In the genomic region with DNA sequence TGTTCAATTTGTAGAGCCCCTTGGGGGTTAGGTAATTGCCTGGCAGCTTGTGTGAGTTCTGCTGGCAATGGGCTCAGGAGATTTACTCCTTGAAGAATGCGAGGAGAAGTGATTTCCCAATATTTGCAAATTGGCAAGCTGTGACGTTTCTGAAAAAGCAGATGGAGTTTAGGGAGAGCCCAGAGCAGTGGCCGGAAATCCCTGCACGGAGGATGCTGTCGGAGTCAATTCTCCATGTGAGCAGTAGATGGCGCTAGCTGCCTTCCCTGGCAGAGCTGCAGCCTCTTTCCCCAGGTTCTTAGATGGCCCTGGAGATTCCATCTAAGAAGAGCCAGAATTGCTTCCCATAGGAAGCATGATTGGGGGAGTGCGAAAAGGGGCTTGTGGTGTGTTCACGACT, we compare ENCODE assay signal across 9 mouse cellular contexts. TPM values are rescaled to one million over a fixed set of nuclear protein-coding genes. Genes with fewer than 3 reads are reported as not detected.
DNase-seq lines count a peak whose midpoint lies in the region; ATAC-seq and TF ChIP-seq lines count a peak whose summit lies in the region.
"Had no signal": no experiment of that assay in that cellular context is flagged by ENCODE, and none has a peak within 500 bp of the region (broad histone marks: within the 10 kb centered on the region; RNA-seq: fewer than 3 reads in every experiment).

No protein-coding gene starts in this region.

- ATAC-seq in neural tube, embryonic 15.5 days (ENCODE audit: low FRiP score): peak; percentile 89

- H3K36me3 ChIP-seq in forebrain, embryonic 10.5 days (replicated peaks): no peaks in the 10 kb centered on the region
- H3K36me3 ChIP-seq in neural tube, embryonic 15.5 days: no peaks in the 10 kb centered on the region
- H3K36me3 ChIP-seq: liver, embryonic 13.5 days had no signal

- peak; percentile 95 for TF ChIP-seq CTCF in lung, adult 2 months (IDR thresholded peaks at IDR 0.05; ENCODE audit: insufficient read depth, low read length)

- intact Hi-C loops in heart, postnatal 25 days (cut with DNase I): loop anchor here (2.0 kb wide), 2 partner anchors 313 to 345 kb away; no protein-coding TSS in a partner anchor

- no peak overlapping the region for H3K9ac ChIP-seq in neural tube, embryonic 15.5 days (replicated peaks)
- H3K9ac ChIP-seq: liver, embryonic 13.5 days had no signal

- H3K4me1 ChIP-seq in forebrain, embryonic 10.5 days: peaks cover 23% of the 10 kb centered on the region
- no peaks in the 10 kb centered on the region for H3K4me1 ChIP-seq in lung, adult 2 months (ENCODE audit: control insufficient read depth, insufficient read depth, low read length)
- peaks cover 19% of the 10 kb centered on the region for H3K4me1 ChIP-seq in neural tube, embryonic 15.5 days
- H3K4me1 ChIP-seq: liver, embryonic 13.5 days had no signal

- DNase-seq in ES-CJ7 (ENCODE audit: low read depth, low spot score): peak; percentile 73
- peak; percentile 28 for DNase-seq in c-Kit-positive CD71-negative TER-119-negative erythroid progenitor cells, embryonic 14.5 days (ENCODE audit: low read depth)
- peak; percentile 74 for DNase-seq in forebrain, embryonic 10.5 days (ENCODE audit: extremely low spot score, low spot score)
- peak; percentile 71 for DNase-seq in heart, postnatal 25 days (ENCODE audit: low spot score)
- DNase-seq in kidney, postnatal 4 days: peak; percentile 77 to 80
- peak; percentile 54 for DNase-seq in lung, adult 2 months
- peak; percentile 55 for DNase-seq in thymus, postnatal 0 days (ENCODE audit: low spot score)
- DNase-seq: liver, embryonic 13.5 days had no signal

- no peaks in the 10 kb centered on the region for H3K9me3 ChIP-seq in forebrain, embryonic 10.5 days
- no peaks in the 10 kb centered on the region for H3K9me3 ChIP-seq in neural tube, embryonic 15.5 days (replicated peaks)
- H3K9me3 ChIP-seq: liver, embryonic 13.5 days had no signal

- H3K27ac ChIP-seq in forebrain, embryonic 10.5 days: no peak overlapping the region
- peak overlapping the region; percentile 38 for H3K27ac ChIP-seq in neural tube, embryonic 15.5 days (replicated peaks)
- H3K27ac ChIP-seq: liver, embryonic 13.5 days had no signal

- peak overlapping the region; percentile 44 for H3K4me2 ChIP-seq in neural tube, embryonic 15.5 days
- H3K4me2 ChIP-seq: liver, embryonic 13.5 days had no signal

- TF ChIP-seq POLR2A in lung, adult 2 months (IDR thresholded peaks at IDR 0.05; ENCODE audit: borderline replicate concordance, extremely low read depth, low read depth, low read length): no peak

- 5% methylated on average over 8 of the region's 8 CpGs for WGBS in forebrain, embryonic 10.5 days
- WGBS in lung, adult 2 months: 4% methylated on average over 8 of the region's 8 CpGs
- 3% methylated on average over 8 of the region's 8 CpGs for WGBS in neural tube, embryonic 15.5 days

- H3K4me3 ChIP-seq in forebrain, embryonic 10.5 days: no peak overlapping the region
- H3K4me3 ChIP-seq in lung, adult 2 months (replicated peaks; ENCODE audit: extremely low read depth, low read depth, low read length): no peak overlapping the region
- no peak overlapping the region for H3K4me3 ChIP-seq in neural tube, embryonic 15.5 days (replicated peaks)
- H3K4me3 ChIP-seq: liver, embryonic 13.5 days had no signal

- H3K27me3 ChIP-seq in forebrain, embryonic 10.5 days (ENCODE audit: poor library complexity, severe bottlenecking): peaks cover 15% of the 10 kb centered on the region
- no peaks in the 10 kb centered on the region for H3K27me3 ChIP-seq in neural tube, embryonic 15.5 days (replicated peaks)

RNA-seq across cellular contexts. Expression of a gene that starts 59.1 kb away (rescaled TPM):
- polyA plus RNA-seq in forebrain, embryonic 10.5 days (2016; fragmentation: Nextera tagmentation; extraction: Ambion mirVana): 68.0 and 72.6 TPM in 2 replicates
- 100 to 1,000 TPM in 1 of 2 experiments, 10 to 100 TPM in 1; 97.7 to 102 TPM for total RNA-seq in heart, postnatal 25 days (2021)
- 27.9 and 49.9 TPM in 2 replicates for polyA plus RNA-seq in lung, adult 2 months (2012; rRNA removed)
- 86.0 and 89.8 TPM in 2 replicates for polyA plus RNA-seq in neural tube, embryonic 15.5 days (2015; fragmentation: Nextera tagmentation; extraction: Ambion mirVana)
- polyA plus RNA-seq in thymus, postnatal 0 days (2015; fragmentation: Nextera tagmentation; extraction: Ambion mirVana): 102 and 104 TPM in 2 replicates

Comparison
In these comparisons a context has a peak if more than half of its experiments do, and no peak if none do; other contexts are left out.
1. DNase-seq: peak in every context shown above with its lines; median percentile 78 in kidney, postnatal 4 days; 74 in forebrain, embryonic 10.5 days; 73 in ES-CJ7; 71 in heart, postnatal 25 days; 55 in thymus, postnatal 0 days; 54 in lung, adult 2 months; 28 in c-Kit-positive CD71-negative TER-119-negative erythroid progenitor cells, embryonic 14.5 days.